Mouse (Mus musculus): ENCODE results near the gene Pax8. TPM values are rescaled to one million over a fixed set of nuclear protein-coding genes. Genes with fewer than 3 reads are reported as not detected.

Gene Pax8
- not detected in 2 replicates for total RNA-seq (2021)
- long read RNA-seq, experiment 1, result 0 reads
- long read RNA-seq, experiment 2, result 0 reads

GRCm38 (mm10) chr2:24475420-24475819, at the start of gene Pax8:
TSS of gene Pax8 (minus strand) at chr2:24475599.
- no peak for DNase-seq

DNA sequence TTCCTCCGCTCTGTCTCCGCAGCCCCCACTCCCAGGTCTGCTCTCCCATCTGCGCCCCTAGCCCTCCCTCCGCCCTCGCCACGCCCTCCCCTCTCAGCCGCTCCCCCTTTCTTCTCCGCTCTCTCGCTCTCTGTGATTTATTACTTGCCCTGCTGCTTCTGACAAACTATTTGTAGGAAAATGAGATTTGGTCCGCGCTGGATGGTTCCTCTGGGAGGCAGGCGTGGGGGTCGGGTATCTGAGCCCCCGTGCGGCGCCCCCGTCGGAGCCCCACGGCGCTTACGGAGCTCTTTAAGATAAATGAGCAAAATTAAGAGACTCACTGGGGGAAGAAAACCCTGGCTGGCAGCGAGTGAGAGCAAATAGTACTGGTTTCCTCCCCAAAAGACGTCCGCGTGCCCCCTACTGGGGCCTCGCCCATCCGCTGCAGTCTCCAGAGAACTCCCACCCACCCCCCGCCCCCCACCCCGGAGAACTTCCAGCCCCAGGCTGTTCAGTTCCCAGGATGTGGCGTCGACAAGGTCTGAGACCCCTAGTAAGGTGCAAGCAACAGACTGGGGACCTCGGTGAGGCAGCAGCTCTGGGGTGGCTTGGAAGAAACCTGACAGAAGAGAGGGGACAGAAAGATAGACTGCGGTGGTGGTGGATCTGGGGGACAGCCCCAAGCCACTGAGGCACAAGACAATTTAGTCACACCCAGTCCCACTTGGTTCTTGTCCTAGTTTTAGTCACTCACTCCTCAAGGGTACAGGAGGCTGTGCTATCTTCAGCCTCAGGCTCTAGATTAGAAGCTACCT, 46.2 kb upstream of the Pax8 start:
- DNase-seq, result peak; percentile 39

- DNase-seq, result no peak
Measured at GRCm38 (mm10) chr2:24520576-24521272, 45.3 kb upstream of the Pax8 start.

- DNase-seq, result no peak
Measured at GRCm38 (mm10) chr2:24516946-24517345, 41.5 kb upstream of the Pax8 start.

- no peak for DNase-seq
Measured at GRCm38 (mm10) chr2:24507359-24507758, 32.0 kb upstream of the Pax8 start.

GRCm38 (mm10) chr2:24502963-24503471, 27.6 kb upstream of the Pax8 start:
- DNase-seq, result peak; percentile 55

DNA sequence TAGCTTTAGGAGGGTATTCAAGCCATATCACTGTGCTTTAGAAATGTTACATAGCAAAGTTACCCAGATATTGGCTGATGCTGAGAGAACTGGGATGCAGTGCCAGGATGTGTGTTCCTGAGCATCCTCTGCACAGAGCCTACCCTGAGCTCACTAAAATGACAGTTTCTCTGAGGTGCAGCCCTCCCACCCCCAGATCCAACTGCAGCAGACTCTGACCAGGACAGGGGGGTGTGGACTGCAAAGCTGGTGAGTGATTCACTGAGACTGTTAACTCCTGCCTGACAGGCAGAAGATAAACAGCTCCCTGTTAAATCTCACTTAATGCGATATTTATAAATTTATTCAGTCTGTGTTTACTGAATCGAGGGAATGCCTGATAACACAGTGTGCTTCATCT, 25.5 kb upstream of the Pax8 start:
- no peak for DNase-seq

DNA sequence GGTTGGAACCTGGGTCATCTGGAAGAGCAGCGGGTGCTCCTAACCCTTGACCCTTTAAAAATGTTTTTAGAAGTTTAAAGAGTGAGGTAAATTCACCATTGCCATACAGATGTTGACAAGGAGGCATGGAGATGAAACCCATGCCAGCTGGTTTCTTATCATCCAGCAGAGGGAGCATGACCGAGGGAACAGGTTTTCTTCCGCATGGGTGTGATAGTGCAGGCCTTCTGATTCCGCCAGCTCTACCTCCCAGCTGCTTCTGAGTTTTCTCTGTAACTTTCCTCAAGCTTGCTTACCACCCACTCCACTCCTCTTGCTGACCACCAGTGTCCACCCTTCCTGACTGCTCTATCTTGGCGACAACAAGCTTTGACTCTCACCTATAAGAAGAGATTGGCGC, 15.2 kb upstream of the Pax8 start:
- DNase-seq, result no peak

DNA sequence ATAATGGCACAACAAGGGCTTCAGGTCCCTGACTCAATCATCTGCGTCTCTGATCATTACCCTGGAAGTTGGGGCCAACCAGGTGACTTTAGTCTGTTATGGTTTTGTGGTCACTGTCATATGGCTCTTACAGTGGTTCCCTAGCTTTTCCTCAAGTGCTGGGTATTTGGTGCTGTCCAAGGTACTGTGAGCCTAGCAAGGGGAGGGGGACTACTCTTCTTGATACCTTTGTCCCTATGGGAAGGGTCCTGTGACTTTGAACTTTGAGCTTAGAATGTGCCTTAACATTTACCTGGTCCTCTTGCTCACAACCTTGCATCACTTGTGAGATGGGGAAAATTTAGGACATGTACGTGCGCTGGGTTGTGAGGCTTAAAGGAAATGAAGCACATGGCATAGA, 13.3 kb upstream of the Pax8 start:
- DNase-seq, result no peak

- DNase-seq, result no peak
Measured at GRCm38 (mm10) chr2:24487056-24487825, 11.8 kb upstream of the Pax8 start.

DNA sequence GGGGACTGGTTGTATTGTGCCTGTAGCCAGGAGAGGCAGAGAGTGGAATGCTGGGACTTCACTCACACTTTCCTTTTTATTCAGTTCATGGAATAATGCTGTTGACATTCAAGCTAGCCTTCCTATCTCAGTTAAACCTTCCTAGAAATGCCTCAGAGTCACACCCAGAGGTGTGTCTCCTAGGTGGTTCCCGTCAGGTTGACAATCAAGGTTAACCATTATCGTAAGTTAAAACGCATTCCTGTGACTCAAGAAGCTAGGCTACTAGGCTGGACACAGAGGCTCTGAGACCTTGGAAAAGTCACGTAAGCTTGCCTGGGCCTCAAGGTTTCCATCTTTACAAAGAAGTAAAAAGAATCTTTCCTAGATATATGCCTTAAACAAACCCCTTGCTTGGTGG, 10.0 kb upstream of the Pax8 start:
- DNase-seq, result no peak

DNA sequence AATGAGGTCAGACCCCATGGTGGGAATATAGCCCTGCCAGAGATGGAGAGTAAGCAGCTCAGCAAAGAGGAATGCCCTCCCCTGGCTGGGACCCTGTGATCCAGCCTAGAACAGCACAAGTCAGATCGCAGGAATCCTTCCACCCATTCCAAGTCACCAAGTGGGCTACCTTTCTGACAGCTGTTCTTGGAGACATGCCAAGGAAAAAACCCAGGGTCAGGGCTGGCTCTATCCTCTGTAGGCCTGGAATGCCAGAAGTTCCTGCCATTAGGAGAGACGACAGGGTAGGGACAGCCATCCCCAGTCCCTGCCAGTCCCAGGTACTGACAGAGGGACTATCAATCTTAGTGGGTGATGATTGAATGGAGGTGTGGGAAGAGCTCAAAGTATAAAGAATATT, 4.5 kb upstream of the Pax8 start:
- DNase-seq, result peak; percentile 12

- DNase-seq, result no peak
Measured at GRCm38 (mm10) chr2:24479151-24479550, 3.8 kb upstream of the Pax8 start.

GRCm38 (mm10) chr2:24478611-24479010, 3.2 kb upstream of the Pax8 start:
- DNase-seq, result no peak

DNA sequence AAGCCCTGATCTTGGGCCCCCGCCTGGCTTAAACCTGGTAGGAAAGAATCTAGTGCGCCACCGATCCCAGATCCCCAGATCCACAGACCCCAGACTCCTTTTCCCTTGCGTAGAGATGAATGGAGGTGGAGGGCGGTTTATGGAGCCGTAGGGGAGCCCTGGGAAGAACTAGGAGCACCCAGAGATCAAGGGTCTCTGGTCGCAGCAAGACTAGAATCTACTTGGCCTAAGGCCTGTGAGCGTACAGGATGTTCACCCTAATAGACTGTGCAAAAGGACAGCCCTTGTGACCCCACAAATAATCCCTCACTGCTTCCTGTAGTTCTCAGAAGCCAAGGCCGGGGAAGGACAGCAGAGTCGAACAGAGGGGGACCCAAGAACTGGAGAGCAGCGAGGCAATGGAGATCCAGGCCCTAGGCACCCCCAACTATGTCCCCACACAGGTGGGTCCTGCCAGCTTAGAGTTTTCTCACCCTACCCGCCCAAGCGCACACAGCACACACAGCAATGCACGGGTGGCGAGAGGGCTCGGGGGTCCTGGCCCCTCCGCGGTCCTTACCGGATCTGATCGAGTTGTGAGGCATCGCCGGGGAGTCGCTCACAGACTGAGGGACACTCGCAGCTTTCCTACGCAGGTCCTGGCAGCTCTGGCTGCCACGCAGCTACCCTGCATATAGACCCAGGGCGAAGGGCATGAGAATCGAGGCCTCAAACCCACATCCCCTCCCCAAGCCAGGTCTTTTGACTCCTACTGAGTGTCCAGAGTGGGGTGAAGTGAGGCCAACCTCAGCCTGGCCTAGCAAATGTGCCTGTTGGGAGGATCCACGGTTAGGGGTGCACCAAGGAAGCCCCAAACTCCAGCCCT, 653 bp downstream of the Pax8 start:
- no peak for DNase-seq

DNA sequence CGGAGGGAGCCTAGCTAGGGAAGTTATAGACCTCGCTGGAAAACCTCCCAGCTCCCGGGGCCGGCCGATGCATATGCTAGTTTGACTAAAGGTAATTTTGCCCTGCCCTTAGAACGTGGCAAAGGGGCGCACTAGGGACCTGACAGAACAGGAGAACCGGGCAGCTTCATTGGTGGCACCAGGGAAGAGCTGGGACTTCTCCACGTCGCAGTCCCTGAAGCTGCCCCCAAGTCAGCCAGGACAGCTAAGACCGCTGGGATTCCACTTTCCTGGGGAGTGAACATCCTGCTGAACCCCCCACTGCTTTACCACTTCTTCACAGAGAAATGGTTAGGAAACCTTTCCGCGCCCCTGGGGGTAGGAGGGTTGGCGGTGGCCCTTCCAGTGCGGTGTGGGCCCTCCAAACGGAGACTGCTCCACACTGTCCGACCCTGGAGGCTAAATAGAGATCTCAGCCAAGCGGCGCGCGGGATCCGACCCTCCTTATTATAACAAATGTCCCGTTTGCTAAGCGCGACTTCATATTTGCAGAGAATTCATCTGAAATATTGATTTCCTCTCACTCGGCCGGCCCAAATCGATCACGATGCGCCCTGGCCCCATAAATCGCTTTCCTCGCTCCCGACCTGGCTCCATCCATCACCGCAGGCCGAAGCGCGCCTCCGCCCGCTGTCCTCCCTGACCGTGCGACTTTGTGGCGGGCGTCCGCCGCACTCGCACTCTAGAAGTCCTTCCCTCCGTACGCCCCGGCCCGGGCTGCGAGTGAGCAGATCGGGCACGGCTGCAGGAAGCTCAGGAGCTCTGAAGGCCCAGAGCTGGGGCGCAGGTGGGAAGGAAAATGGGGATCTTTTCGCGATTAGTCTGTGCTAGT, 1.5 kb downstream of the Pax8 start:
- no peak for DNase-seq

DNA sequence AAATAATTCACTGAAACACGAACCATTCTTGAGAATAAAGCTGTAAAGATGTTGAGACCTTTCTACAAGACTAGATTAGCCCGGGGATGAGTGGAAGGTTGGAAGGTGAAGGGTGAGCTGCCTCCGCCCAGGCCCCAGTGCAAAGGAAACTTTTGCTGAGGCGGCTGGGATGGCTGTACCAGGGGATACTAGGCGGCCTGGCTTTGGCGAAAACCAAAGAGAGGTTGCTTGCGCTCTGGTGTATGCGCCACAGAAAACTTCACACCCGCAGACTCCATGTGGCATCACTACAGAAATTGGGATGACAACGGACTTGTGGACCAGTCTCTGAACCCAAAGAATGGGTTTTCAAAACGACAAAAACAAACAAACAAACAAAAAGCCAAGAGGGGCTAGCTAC, 2.7 kb downstream of the Pax8 start:
- DNase-seq, result no peak

GRCm38 (mm10) chr2:24472111-24472510, 3.3 kb downstream of the Pax8 start:
- no peak for DNase-seq

DNA sequence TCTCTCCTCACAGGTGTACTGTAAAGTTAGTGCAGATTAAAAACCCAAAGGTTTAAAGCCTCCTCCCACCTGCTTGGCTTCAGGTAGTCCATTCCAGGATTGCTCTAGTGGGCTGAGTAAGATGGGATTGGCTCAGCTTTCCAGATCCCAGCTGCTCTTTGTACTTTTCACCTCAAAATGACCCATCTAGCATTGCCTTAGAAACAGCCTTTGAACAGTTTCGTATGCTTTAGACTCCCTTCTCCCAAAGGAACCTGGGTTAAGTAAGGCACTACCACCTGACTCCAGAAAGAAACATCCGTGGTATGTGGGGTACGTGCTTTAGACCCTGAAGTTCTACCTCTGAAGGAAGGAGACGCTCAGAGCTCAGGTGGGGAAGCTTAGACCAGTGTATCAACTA, 6.3 kb downstream of the Pax8 start:
- DNase-seq, result no peak

GRCm38 (mm10) chr2:24468430-24468829, 7.0 kb downstream of the Pax8 start:
- DNase-seq, result no peak

DNA sequence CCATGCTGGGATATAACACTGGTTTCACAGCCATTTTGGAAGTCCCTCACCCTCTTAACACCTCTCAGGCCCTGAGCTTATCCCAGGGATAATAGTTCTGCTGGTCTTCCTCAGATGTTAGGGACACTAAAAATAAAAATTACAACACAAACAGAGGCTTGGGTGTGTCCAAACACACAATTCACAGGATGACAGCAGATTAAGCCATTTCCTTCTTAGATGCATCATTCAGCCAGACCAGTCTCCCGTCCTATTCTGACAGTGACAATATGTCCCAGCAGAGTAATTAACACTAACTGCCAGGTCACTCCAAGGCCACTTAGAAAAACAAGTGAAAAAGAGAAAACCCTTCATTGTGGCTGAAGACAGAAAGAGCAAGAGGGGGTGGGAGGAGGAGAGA, 8.2 kb downstream of the Pax8 start:
- no peak for DNase-seq

Data from adrenal gland, postnatal 14 days (tissue).